Mouse (Mus musculus) heart, adult 2 months (tissue): ENCODE data around the gene Gstp2.
"Not testable (repeated sequence)": the region's sequence is repeated elsewhere in the genome, so short reads cannot be mapped to it uniquely, and the experiment has no call there.

Experiments
- CTCF ChIP-seq: fragments of 200-600 bp; IDR thresholded peaks from 2 replicates; pipeline ENCODE4 v1.8.1; 2022; ENCODE audit warnings: antibody characterized with exemption, mild to moderate bottlenecking, moderate library complexity
- EP300 ChIP-seq: fragments of 200-500 bp; IDR thresholded peaks from 2 replicates; pipeline ENCODE4 v1.6.1; 2011; ENCODE audit warnings: low read depth, low read length, control low read depth; ENCODE audit not compliant: insufficient read depth
- POLR2A ChIP-seq: fragments of 200-500 bp; IDR thresholded peaks from 2 replicates; pipeline ENCODE4 v1.6.1; 2011; ENCODE audit warnings: mild to moderate bottlenecking, low read depth, low read length, control low read depth; ENCODE audit not compliant: insufficient read depth

GRCm38 (mm10) chr19:4040941-4041340, 4.9 kb downstream of the Gstp2 start:
- not testable (repeated sequence) for TF ChIP-seq CTCF, POLR2A, EP300
